Mouse (Mus musculus) lung, postnatal 0 days (tissue): ENCODE data around the gene Gjd2. TPM values are rescaled to one million over a fixed set of nuclear protein-coding genes. Genes with fewer than 3 reads are reported as not detected.

Source experiments
- ATAC-seq: fragments of 200-750 bp; cut with Nextera tagmentation; 2 replicates; pipeline ENCODE4 v1.8.0; 2017; ENCODE audit warnings: moderate library complexity
- DNase-seq: peaks from one replicate; pipeline ENCODE4 v3.0.0-alpha.2; 2016; ENCODE audit warnings: low spot score
- H3K27ac ChIP-seq: fragments of 300-500 bp; sonication (generic); 2 replicates; pipeline ENCODE4 v1.5.1; 2014; ENCODE audit warnings: antibody characterized with exemption, mild to moderate bottlenecking, low read length, mixed read lengths
- H3K27me3 ChIP-seq: fragments of 300-500 bp; sonication (generic); replicated peaks from 2 replicates; pipeline ENCODE4 v1.6.1; 2014; ENCODE audit warnings: low read length, mixed read lengths; ENCODE audit not compliant: insufficient read depth
- H3K36me3 ChIP-seq: fragments of 300-500 bp; sonication (generic); 2 replicates; pipeline ENCODE4 v1.6.1; 2014; ENCODE audit warnings: low read length, mixed read lengths; ENCODE audit not compliant: insufficient read depth
- H3K4me1 ChIP-seq: fragments of 300-500 bp; sonication (generic); 2 replicates; pipeline ENCODE4 v1.6.1; 2014; ENCODE audit warnings: antibody characterized with exemption, low read depth, low read length, mixed read lengths; ENCODE audit not compliant: insufficient read depth
- H3K4me2 ChIP-seq: fragments of 300-500 bp; sonication (generic); replicated peaks from 2 replicates; pipeline ENCODE4 v1.6.1; 2014; ENCODE audit warnings: low read depth, mild to moderate bottlenecking, low read length, moderate library complexity, mixed read lengths
- H3K4me3 ChIP-seq: fragments of 300-500 bp; sonication (generic); 2 replicates; pipeline ENCODE4 v1.5.1; 2014; ENCODE audit warnings: low read depth, low read length
- H3K9ac ChIP-seq: fragments of 300-500 bp; sonication (generic); replicated peaks from 2 replicates; pipeline ENCODE4 v1.6.1; 2014; ENCODE audit warnings: low read depth, mild to moderate bottlenecking
- H3K9me3 ChIP-seq: fragments of 300-500 bp; sonication (generic); 2 replicates; pipeline ENCODE4 v1.6.1; 2016; ENCODE audit warnings: low read length, mixed read lengths
- CTCF ChIP-seq: IDR thresholded peaks from 2 replicates; pipeline ENCODE4 v1.5.1; 2016; ENCODE audit warnings: antibody characterized with exemption, mild to moderate bottlenecking
- EP300 ChIP-seq: IDR thresholded peaks from 2 replicates; pipeline ENCODE4 v1.6.1; 2016; ENCODE audit warnings: antibody characterized with exemption, mild to moderate bottlenecking, control low read depth
- WGBS: fragments of 180-500 bp; shearing (Covaris S2); extraction: QIAGEN DNeasy Blood & Tissue Kit; methylation state at CpG from one replicate; pipeline ENCODE4 v1.1.7; 2014; 5-methylcytosine and 5-hydroxymethylcytosine counted together
- polyA plus RNA-seq: library from polyadenylated mRNA; unstranded; fragments of >200 nt; fragmentation: Nextera tagmentation; extraction: Ambion mirVana; gene quantifications from 2 replicates; pipeline ENCODE4 v1.2.1, GENCODE M21; 2015

Gene Gjd2
- polyA plus RNA-seq, 1 experiment from 2014 or later: not detected

GRCm38 (mm10) chr2:114018136-114018535, 4.7 kb upstream of the Gjd2 start:
- ATAC-seq: no peak

DNA sequence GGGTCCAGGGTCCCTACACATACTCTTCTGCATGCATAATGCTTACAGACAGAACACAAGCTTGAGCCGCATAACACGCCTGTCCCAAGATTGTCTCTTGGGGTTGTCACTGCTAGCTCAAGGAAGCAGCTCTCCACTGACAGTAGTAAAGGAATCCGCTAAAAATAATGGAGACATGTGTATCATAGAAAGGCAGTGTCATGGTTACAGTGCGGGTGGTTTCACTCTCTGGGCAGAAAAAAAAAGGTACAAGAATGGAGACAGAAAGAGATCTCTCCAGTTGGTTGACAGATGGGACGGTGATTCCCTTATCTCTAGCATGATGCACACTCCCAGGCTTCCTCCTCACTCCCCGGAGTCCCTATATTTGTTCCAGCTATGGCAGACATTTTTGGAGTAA, 1.4 kb upstream of the Gjd2 start:
- Histone ChIP-seq H3K9me3 (no peaks in the 10 kb centered on the region), H3K27ac (no peak overlapping the region), H3K27me3 (peaks cover 29% of the 10 kb centered on the region), H3K9ac (no peak overlapping the region), H3K36me3 (no peaks in the 10 kb centered on the region), H3K4me1 (no peaks in the 10 kb centered on the region), H3K4me3 (no peak overlapping the region), H3K4me2 (no peak overlapping the region)
- TF ChIP-seq EP300: no peak
- TF ChIP-seq CTCF: no peak
- ATAC-seq (no peak), DNase-seq (no peak)
- 69% methylated on average over 6 of the region's 6 CpGs for WGBS

More at GRCm38 (mm10) chr2:114018136-114018535, 4.7 kb upstream of the Gjd2 start:
- no peak for TF ChIP-seq EP300
- no peak for TF ChIP-seq CTCF
- Histone ChIP-seq H3K9me3 (no peaks in the 10 kb centered on the region), H3K4me3 (no peak overlapping the region), H3K9ac (no peak overlapping the region), H3K36me3 (no peaks in the 10 kb centered on the region), H3K4me1 (no peaks in the 10 kb centered on the region), H3K27me3 (peaks cover 18% of the 10 kb centered on the region), H3K4me2 (no peak overlapping the region), H3K27ac (no peak overlapping the region)
- DNase-seq: no peak
- 29% methylated on average over 10 of the region's 10 CpGs for WGBS

DNA sequence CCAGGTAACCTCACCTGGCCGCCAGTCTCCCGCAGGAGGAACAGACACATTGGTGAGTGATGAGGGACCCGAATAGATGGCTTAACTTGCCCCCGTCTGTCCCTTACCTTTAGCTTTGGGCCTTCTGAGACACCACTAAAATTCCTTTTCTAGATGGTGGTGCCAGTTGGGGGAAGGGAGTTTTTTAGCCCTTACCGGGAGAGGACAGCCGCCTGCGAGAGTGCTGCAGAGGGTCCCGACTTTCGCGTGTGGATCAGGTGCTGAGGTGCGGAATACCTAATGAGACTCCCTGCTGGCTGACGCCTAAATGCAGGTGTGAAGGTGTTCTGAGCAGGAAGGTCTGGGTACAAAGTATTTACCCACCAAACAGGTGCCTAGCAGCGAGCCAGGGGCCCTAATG, 427 bp upstream of the Gjd2 start:
- no peak for ATAC-seq

DNA sequence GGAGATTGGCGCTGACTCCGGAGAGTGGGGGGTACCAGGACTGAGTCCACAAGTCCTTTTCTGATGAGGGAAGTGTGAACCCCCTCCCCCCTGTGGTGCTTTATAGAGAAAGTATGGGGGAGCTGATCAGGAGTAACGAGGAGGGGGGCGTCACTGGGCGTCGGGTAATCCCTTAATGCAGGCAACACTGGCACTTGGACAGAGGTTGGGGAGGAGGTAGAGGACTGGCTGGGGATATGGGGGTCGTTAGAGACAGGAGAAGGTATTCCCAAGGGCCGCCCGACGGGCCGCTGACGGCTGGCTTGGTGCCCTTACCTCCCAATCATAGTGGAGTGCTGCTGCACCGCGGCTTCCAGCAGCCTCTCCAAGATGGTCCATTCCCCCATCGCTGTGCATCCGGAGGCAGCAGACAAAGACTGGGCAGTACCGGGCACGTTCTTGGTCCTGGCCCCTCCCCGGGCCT, 639 bp downstream of the Gjd2 start:
- TF ChIP-seq CTCF (no peak), EP300 (no peak)
- Histone ChIP-seq H3K4me1 (no peaks in the 10 kb centered on the region), H3K27me3 (peaks cover 29% of the 10 kb centered on the region), H3K4me2 (no peak overlapping the region), H3K4me3 (no peak overlapping the region), H3K9ac (no peak overlapping the region), H3K36me3 (no peaks in the 10 kb centered on the region), H3K9me3 (no peaks in the 10 kb centered on the region), H3K27ac (no peak overlapping the region)
- no peak for DNase-seq
- WGBS: 5% methylated on average over 19 of the region's 19 CpGs
- no peak for ATAC-seq

More for the DNA sequence above, 427 bp upstream of the Gjd2 start:
- 2% methylated on average over 13 of the region's 13 CpGs for WGBS
- no peaks in the 10 kb centered on the region for H3K9me3 ChIP-seq
- no peaks in the 10 kb centered on the region for H3K4me1 ChIP-seq
- no peak overlapping the region for H3K27ac ChIP-seq
- no peaks in the 10 kb centered on the region for H3K36me3 ChIP-seq
- peaks cover 29% of the 10 kb centered on the region for H3K27me3 ChIP-seq
- 0 out of 2 replicates have a peak overlapping the region, but pooled peaks have one; percentile 10 for H3K4me3 ChIP-seq
- H3K9ac ChIP-seq: no peak overlapping the region
- TF ChIP-seq CTCF: no peak
- no peak for TF ChIP-seq EP300
- H3K4me2 ChIP-seq: peak overlapping the region; percentile 41
- DNase-seq: no peak

GRCm38 (mm10) chr2:114011838-114012237, 1.6 kb downstream of the Gjd2 start:
- Histone ChIP-seq H3K9ac (no peak overlapping the region), H3K9me3 (no peaks in the 10 kb centered on the region), H3K4me2 (no peak overlapping the region), H3K4me3 (no peak overlapping the region), H3K36me3 (no peaks in the 10 kb centered on the region), H3K27ac (no peak overlapping the region), H3K4me1 (no peaks in the 10 kb centered on the region), H3K27me3 (peaks cover 29% of the 10 kb centered on the region)
- 48% methylated on average over 4 of the region's 4 CpGs for WGBS
- ATAC-seq: no peak
- DNase-seq: peak; percentile 68
- TF ChIP-seq CTCF (no peak), EP300 (no peak)

DNA sequence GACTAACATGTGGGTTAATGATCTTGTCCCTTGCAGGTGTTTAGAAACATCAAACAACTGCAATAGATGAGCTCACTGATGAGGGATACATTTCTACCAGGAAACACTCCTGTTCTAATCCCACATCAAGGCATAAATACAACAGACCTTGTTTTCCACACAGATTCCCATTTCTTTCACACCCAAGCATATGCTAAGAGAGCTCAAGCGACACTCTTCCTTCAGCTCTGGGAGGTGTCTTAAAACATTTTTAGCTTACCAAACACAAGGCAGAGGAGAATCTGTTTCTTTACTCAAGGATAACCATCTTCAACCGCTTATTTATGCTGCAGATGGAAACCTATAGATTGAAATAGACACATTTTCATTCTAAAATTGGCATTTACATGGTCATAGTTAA, 5.1 kb downstream of the Gjd2 start:
- TF ChIP-seq EP300: no peak
- TF ChIP-seq CTCF: no peak
- WGBS: 67% methylated on average over 2 of the region's 2 CpGs
- ATAC-seq: no peak

DNA sequence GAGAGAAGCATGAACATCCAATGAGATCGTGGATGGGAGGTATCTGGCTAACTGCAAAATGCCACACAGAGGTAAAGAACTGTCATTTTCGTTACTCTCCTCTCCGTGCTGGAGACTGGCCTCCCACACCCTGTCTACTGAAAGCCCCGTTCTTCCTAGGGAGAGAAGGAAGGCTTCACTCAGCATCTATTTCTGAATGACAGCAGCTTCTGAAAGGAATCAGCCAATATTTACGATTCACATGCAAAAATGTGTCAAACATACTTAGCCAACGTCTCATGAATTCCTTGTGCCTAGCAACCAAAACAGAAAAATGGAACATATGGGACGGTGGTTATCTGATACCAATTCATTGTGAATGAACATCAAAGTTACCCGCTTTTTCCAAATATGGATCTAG, 15.9 kb downstream of the Gjd2 start:
- Histone ChIP-seq H3K9me3 (no peaks in the 10 kb centered on the region), H3K36me3 (no peaks in the 10 kb centered on the region), H3K9ac (no peak overlapping the region), H3K27me3 (no peaks in the 10 kb centered on the region), H3K27ac (no peak overlapping the region), H3K4me2 (no peak overlapping the region), H3K4me1 (no peaks in the 10 kb centered on the region), H3K4me3 (no peak overlapping the region)
- DNase-seq (no peak), ATAC-seq (no peak)
- 35% methylated on average over 8 of the region's 8 CpGs for WGBS
- TF ChIP-seq EP300 (no peak), CTCF (no peak)

More for the DNA sequence above, 5.1 kb downstream of the Gjd2 start:
- Histone ChIP-seq H3K27ac (no peak overlapping the region), H3K27me3 (peaks cover 13% of the 10 kb centered on the region), H3K4me2 (no peak overlapping the region), H3K9ac (no peak overlapping the region), H3K4me1 (no peaks in the 10 kb centered on the region), H3K9me3 (no peaks in the 10 kb centered on the region), H3K4me3 (no peak overlapping the region), H3K36me3 (no peaks in the 10 kb centered on the region)
- DNase-seq: no peak
